Mouse (Mus musculus) lung, embryonic 14.5 days (tissue): ENCODE measurements at regions not wholly inside any gene's neighbourhood (a gene's known extent, or its start where the extent isn't known, plus 50 kb on each side); places are given as distances from the start of the nearest gene placed in this dataset.
A peak's percentile ranks its signal among the peaks of the same experiment; 100 is the strongest.

Experiments used
- ATAC-seq: fragments of 200-750 bp; cut with Nextera tagmentation; 2 replicates; pipeline ENCODE4 v1.8.0; 2017; ENCODE audit warnings: mild to moderate bottlenecking, moderate TSS enrichment, moderate library complexity; ENCODE audit not compliant: insufficient read depth
- DNase-seq: peaks from one replicate; pipeline ENCODE4 v3.0.0-alpha.2; 2015
- H3K27ac ChIP-seq: fragments of 300-500 bp; sonication (generic); 2 replicates; pipeline ENCODE4 v1.5.1; 2014; ENCODE audit warnings: low read depth, mild to moderate bottlenecking, moderate library complexity
- H3K27me3 ChIP-seq: fragments of 300-500 bp; sonication (generic); 2 replicates; pipeline ENCODE4 v1.6.1; 2014; ENCODE audit warnings: low read length, control low read depth; ENCODE audit not compliant: insufficient read depth
- H3K36me3 ChIP-seq: fragments of 300-500 bp; sonication (generic); 2 replicates; pipeline ENCODE4 v1.6.1; 2014; ENCODE audit warnings: control low read depth; ENCODE audit not compliant: insufficient read depth
- H3K4me1 ChIP-seq: fragments of 300-500 bp; sonication (generic); 2 replicates; pipeline ENCODE4 v1.6.1; 2014; ENCODE audit warnings: antibody characterized with exemption, control low read depth; ENCODE audit not compliant: insufficient read depth
- H3K4me2 ChIP-seq: fragments of 300-500 bp; sonication (generic); 2 replicates; pipeline ENCODE4 v1.6.1; 2014; ENCODE audit warnings: mild to moderate bottlenecking
- H3K4me3 ChIP-seq: fragments of 300-500 bp; sonication (generic); 2 replicates; pipeline ENCODE4 v1.5.1; 2014; ENCODE audit warnings: low read depth, low read length
- H3K9ac ChIP-seq: fragments of 300-500 bp; sonication (generic); 2 replicates; pipeline ENCODE4 v1.6.1; 2014
- H3K9me3 ChIP-seq: fragments of 300-500 bp; sonication (generic); 2 replicates; pipeline ENCODE4 v1.6.1; 2016; ENCODE audit warnings: low read depth, low read length, control low read depth
- CTCF ChIP-seq: IDR thresholded peaks from 2 replicates; pipeline ENCODE4 v1.5.1; 2016; ENCODE audit warnings: antibody characterized with exemption, low read depth
- WGBS: fragments of 180-500 bp; shearing (Covaris S2); extraction: QIAGEN DNeasy Blood & Tissue Kit; methylation state at CpG from one replicate; pipeline ENCODE4 v1.1.7; 2014; 5-methylcytosine and 5-hydroxymethylcytosine counted together

- no peak for DNase-seq
- Histone ChIP-seq H3K4me3 (no peak overlapping the region), H3K4me2 (no peak overlapping the region), H3K4me1 (no peaks in the 10 kb centered on the region), H3K9ac (no peak overlapping the region), H3K27ac (no peak overlapping the region), H3K9me3 (no peaks in the 10 kb centered on the region), H3K36me3 (no peaks in the 10 kb centered on the region), H3K27me3 (no peaks in the 10 kb centered on the region)
- no peak for ATAC-seq
- no peak for TF ChIP-seq CTCF
- WGBS: 74% methylated on average over 17 of the region's 17 CpGs
Measured at GRCm38 (mm10) chr15:97188545-97188944, 58.4 kb upstream of the Pced1b start.

- Histone ChIP-seq H3K9me3 (no peaks in the 10 kb centered on the region), H3K27ac (no peak overlapping the region), H3K4me2 (no peak overlapping the region), H3K4me1 (peaks cover 2% of the 10 kb centered on the region; the same call in 1 of the 2 replicates), H3K9ac (no peak overlapping the region), H3K27me3 (no peaks in the 10 kb centered on the region), H3K36me3 (no peaks in the 10 kb centered on the region), H3K4me3 (no peak overlapping the region)
- TF ChIP-seq CTCF: peak; percentile 61
- DNase-seq: peak; percentile 78
- no peak for ATAC-seq
- 26% methylated on average over 3 of the region's 3 CpGs for WGBS
Measured at GRCm38 (mm10) chr15:97187831-97188230, 59.1 kb upstream of the Pced1b start.

- DNase-seq (peak; percentile 83), ATAC-seq (peak; percentile 73)
- Histone ChIP-seq H3K36me3 (no peaks in the 10 kb centered on the region), H3K9me3 (no peaks in the 10 kb centered on the region), H3K9ac (no peak overlapping the region), H3K4me1 (peaks cover 8% of the 10 kb centered on the region; the same call in 1 of the 2 replicates), H3K27me3 (no peaks in the 10 kb centered on the region), H3K4me3 (no peak overlapping the region), H3K27ac (no peak overlapping the region), H3K4me2 (no peak overlapping the region)
- WGBS: 26% methylated on average over 8 of the region's 8 CpGs
- TF ChIP-seq CTCF: peak; percentile 67
Measured at GRCm38 (mm10) chr15:97186034-97186433, 60.9 kb upstream of the Pced1b start.

GRCm38 (mm10) chr15:97182617-97183038 is 64.3 kb upstream of the Pced1b start:
- ATAC-seq (peak; percentile 40; the same call in 1 of the 2 replicates), DNase-seq (peak; percentile 70)
- Histone ChIP-seq H3K9me3 (no peaks in the 10 kb centered on the region), H3K4me2 (no peak overlapping the region), H3K9ac (no peak overlapping the region), H3K36me3 (no peaks in the 10 kb centered on the region), H3K27ac (no peak overlapping the region), H3K27me3 (no peaks in the 10 kb centered on the region), H3K4me1 (peaks cover 8% of the 10 kb centered on the region; the same call in 1 of the 2 replicates), H3K4me3 (no peak overlapping the region)
- WGBS: 38% methylated on average over 9 of the region's 9 CpGs
- no peak for TF ChIP-seq CTCF

GRCm38 (mm10) chr15:97180970-97181669 is 65.8 kb upstream of the Pced1b start:
- WGBS: 62% methylated on average over 9 of the region's 9 CpGs
- Histone ChIP-seq H3K4me1 (peaks cover 8% of the 10 kb centered on the region; the same call in 1 of the 2 replicates), H3K9ac (no peak overlapping the region), H3K4me3 (no peak overlapping the region), H3K9me3 (no peaks in the 10 kb centered on the region), H3K27me3 (no peaks in the 10 kb centered on the region), H3K27ac (no peak overlapping the region), H3K4me2 (no peak overlapping the region), H3K36me3 (no peaks in the 10 kb centered on the region)
- DNase-seq (peak; percentile 50), ATAC-seq (no peak)
- TF ChIP-seq CTCF: no peak

- no peak overlapping the region for H3K27ac ChIP-seq
- peaks cover 14% of the 10 kb centered on the region for H3K4me1 ChIP-seq
- H3K4me3 ChIP-seq: no peak overlapping the region
- 49% methylated on average over 3 of the region's 3 CpGs for WGBS
- no peak for ATAC-seq
- no peaks in the 10 kb centered on the region for H3K36me3 ChIP-seq
- TF ChIP-seq CTCF: no peak
- no peak for DNase-seq
- no peak overlapping the region for H3K4me2 ChIP-seq
- H3K9ac ChIP-seq: no peak overlapping the region
- H3K9me3 ChIP-seq: no peaks in the 10 kb centered on the region
- H3K27me3 ChIP-seq: no peaks in the 10 kb centered on the region
Measured at GRCm38 (mm10) chr15:97178286-97178685, 68.6 kb upstream of the Pced1b start.

- DNase-seq: no peak
- 55% methylated on average over 4 of the region's 4 CpGs for WGBS
- no peak overlapping the region for H3K27ac ChIP-seq
Measured at GRCm38 (mm10) chr15:97177806-97178205, 69.1 kb upstream of the Pced1b start.

More at GRCm38 (mm10) chr15:97177806-97178205, 69.1 kb upstream of the Pced1b start:
- peaks cover 12% of the 10 kb centered on the region for H3K4me1 ChIP-seq
- no peaks in the 10 kb centered on the region for H3K36me3 ChIP-seq
- no peak for ATAC-seq
- TF ChIP-seq CTCF: no peak
- H3K4me2 ChIP-seq: no peak overlapping the region
- no peaks in the 10 kb centered on the region for H3K9me3 ChIP-seq
- no peak overlapping the region for H3K4me3 ChIP-seq
- no peaks in the 10 kb centered on the region for H3K27me3 ChIP-seq
- H3K9ac ChIP-seq: no peak overlapping the region
